Mouse (Mus musculus): ENCODE measurements at regions not wholly inside any gene's neighbourhood (a gene's known extent, or its start where the extent isn't known, plus 50 kb on each side); places are given as distances from the start of the nearest gene placed in this dataset.

- H3K4me1 ChIP-seq (replicated peaks): peaks cover 2% of the 10 kb centered on the region; the same call in 1 of the 2 replicates
- 67% methylated on average over 3 of the region's 3 CpGs for WGBS
- no peak overlapping the region for H3K4me2 ChIP-seq
- H3K27me3 ChIP-seq (replicated peaks): no peaks in the 10 kb centered on the region
- H3K9ac ChIP-seq: no peak overlapping the region
- H3K4me3 ChIP-seq: no peak overlapping the region
- no peak for ATAC-seq (ENCODE audit: insufficient number of reproducible peaks, low FRiP score)
- H3K36me3 ChIP-seq: no peaks in the 10 kb centered on the region
- H3K9me3 ChIP-seq (replicated peaks): no peaks in the 10 kb centered on the region
- H3K27ac ChIP-seq (ENCODE audit: poor library complexity, severe bottlenecking): no peak overlapping the region
These were observed 501.9 kb upstream of the Nox3 start for GRCm38 (mm10) chr17:4198001-4198400.

- H3K27me3 ChIP-seq (replicated peaks): no peaks in the 10 kb centered on the region
- ATAC-seq (ENCODE audit: insufficient number of reproducible peaks, low FRiP score): no peak
- no peaks in the 10 kb centered on the region for H3K9me3 ChIP-seq (replicated peaks)
- H3K36me3 ChIP-seq: no peaks in the 10 kb centered on the region
- H3K4me2 ChIP-seq: no peak overlapping the region
- peaks cover 2% of the 10 kb centered on the region; the same call in 1 of the 2 replicates for H3K4me1 ChIP-seq (replicated peaks)
- H3K4me3 ChIP-seq: no peak overlapping the region
- 67% methylated on average over 2 of the region's 2 CpGs for WGBS
- no peak overlapping the region for H3K9ac ChIP-seq
- no peak overlapping the region for H3K27ac ChIP-seq (ENCODE audit: poor library complexity, severe bottlenecking)
These were observed 503.7 kb upstream of the Nox3 start for GRCm38 (mm10) chr17:4199698-4200153.

GRCm38 (mm10) chr17:4201300-4201699, 505.2 kb upstream of the Nox3 start:
- no peak overlapping the region for H3K4me2 ChIP-seq
- 75% methylated on average over 4 of the region's 4 CpGs for WGBS
- H3K27ac ChIP-seq (ENCODE audit: poor library complexity, severe bottlenecking): no peak overlapping the region
- H3K4me1 ChIP-seq (replicated peaks): peaks cover 2% of the 10 kb centered on the region; the same call in 1 of the 2 replicates
- H3K4me3 ChIP-seq: no peak overlapping the region
- no peaks in the 10 kb centered on the region for H3K27me3 ChIP-seq (replicated peaks)
- H3K9ac ChIP-seq: no peak overlapping the region
- ATAC-seq (ENCODE audit: insufficient number of reproducible peaks, low FRiP score): no peak
- H3K36me3 ChIP-seq: no peaks in the 10 kb centered on the region
- H3K9me3 ChIP-seq (replicated peaks): no peaks in the 10 kb centered on the region

- Histone ChIP-seq H3K9me3 (replicated peaks) (no peaks in the 10 kb centered on the region), H3K4me2 (no peak overlapping the region), H3K4me1 (replicated peaks) (no peaks in the 10 kb centered on the region), H3K9ac (no peak overlapping the region), H3K27ac (ENCODE audit: poor library complexity, severe bottlenecking) (no peak overlapping the region), H3K4me3 (no peak overlapping the region), H3K27me3 (replicated peaks) (no peaks in the 10 kb centered on the region), H3K36me3 (no peaks in the 10 kb centered on the region)
- no peak for ATAC-seq (ENCODE audit: insufficient number of reproducible peaks, low FRiP score)
- 78% methylated on average over 5 of the region's 5 CpGs for WGBS
These were observed 512.3 kb upstream of the Nox3 start for GRCm38 (mm10) chr17:4208142-4208925.

GRCm38 (mm10) chr17:4209650-4210049, 513.6 kb upstream of the Nox3 start:
- Histone ChIP-seq H3K4me1 (replicated peaks) (no peaks in the 10 kb centered on the region), H3K4me3 (no peak overlapping the region), H3K9me3 (replicated peaks) (no peaks in the 10 kb centered on the region), H3K9ac (no peak overlapping the region), H3K36me3 (no peaks in the 10 kb centered on the region), H3K4me2 (no peak overlapping the region), H3K27ac (ENCODE audit: poor library complexity, severe bottlenecking) (no peak overlapping the region), H3K27me3 (replicated peaks) (no peaks in the 10 kb centered on the region)
- ATAC-seq (ENCODE audit: insufficient number of reproducible peaks, low FRiP score): no peak
- WGBS: 61% methylated on average over 8 of the region's 8 CpGs

GRCm38 (mm10) chr17:4212586-4212985, 516.5 kb upstream of the Nox3 start:
- H3K9ac ChIP-seq: no peak overlapping the region
- no peaks in the 10 kb centered on the region for H3K9me3 ChIP-seq (replicated peaks)
- no peaks in the 10 kb centered on the region for H3K27me3 ChIP-seq (replicated peaks)
- H3K27ac ChIP-seq (ENCODE audit: poor library complexity, severe bottlenecking): no peak overlapping the region
- H3K4me2 ChIP-seq: no peak overlapping the region
- no peaks in the 10 kb centered on the region for H3K36me3 ChIP-seq
- no peak for ATAC-seq (ENCODE audit: insufficient number of reproducible peaks, low FRiP score)
- WGBS: 40% methylated on average over 4 of the region's 4 CpGs
- H3K4me3 ChIP-seq: no peak overlapping the region
- H3K4me1 ChIP-seq (replicated peaks): no peaks in the 10 kb centered on the region

- H3K4me1 ChIP-seq (replicated peaks): peaks cover 3% of the 10 kb centered on the region; the same call in 1 of the 2 replicates
- H3K9ac ChIP-seq: no peak overlapping the region
- no peaks in the 10 kb centered on the region for H3K27me3 ChIP-seq (replicated peaks)
- H3K9me3 ChIP-seq (replicated peaks): no peaks in the 10 kb centered on the region
- ATAC-seq (ENCODE audit: insufficient number of reproducible peaks, low FRiP score): no peak
- no peak overlapping the region for H3K27ac ChIP-seq (ENCODE audit: poor library complexity, severe bottlenecking)
- no peaks in the 10 kb centered on the region for H3K36me3 ChIP-seq
- no peak overlapping the region for H3K4me3 ChIP-seq
- no peak overlapping the region for H3K4me2 ChIP-seq
- WGBS: 72% methylated on average over 8 of the region's 8 CpGs
These were observed 518.9 kb upstream of the Nox3 start for GRCm38 (mm10) chr17:4214970-4215369.

- Histone ChIP-seq H3K9me3 (replicated peaks) (no peaks in the 10 kb centered on the region), H3K27me3 (replicated peaks) (no peaks in the 10 kb centered on the region), H3K27ac (ENCODE audit: poor library complexity, severe bottlenecking) (no peak overlapping the region), H3K4me3 (no peak overlapping the region), H3K4me2 (no peak overlapping the region), H3K9ac (no peak overlapping the region), H3K36me3 (no peaks in the 10 kb centered on the region), H3K4me1 (replicated peaks) (peaks cover 8% of the 10 kb centered on the region; the same call in 1 of the 2 replicates)
- no peak for ATAC-seq (ENCODE audit: insufficient number of reproducible peaks, low FRiP score)
- WGBS: 80% methylated on average over 4 of the region's 4 CpGs
These were observed 520.1 kb upstream of the Nox3 start for GRCm38 (mm10) chr17:4216203-4216602.

- no peak for ATAC-seq (ENCODE audit: insufficient number of reproducible peaks, low FRiP score)
- no peak overlapping the region for H3K9ac ChIP-seq
- no peaks in the 10 kb centered on the region for H3K27me3 ChIP-seq (replicated peaks)
- H3K9me3 ChIP-seq (replicated peaks): no peaks in the 10 kb centered on the region
- 80% methylated on average over 8 of the region's 8 CpGs for WGBS
- H3K4me3 ChIP-seq: no peak overlapping the region
- H3K4me2 ChIP-seq: no peak overlapping the region
- peaks cover 10% of the 10 kb centered on the region; the same call in 1 of the 2 replicates for H3K4me1 ChIP-seq (replicated peaks)
- H3K27ac ChIP-seq (ENCODE audit: poor library complexity, severe bottlenecking): no peak overlapping the region
- H3K36me3 ChIP-seq: no peaks in the 10 kb centered on the region
These were observed 520.7 kb upstream of the Nox3 start for GRCm38 (mm10) chr17:4216750-4217149.

GRCm38 (mm10) chr17:4220661-4221360, 524.8 kb upstream of the Nox3 start:
- H3K4me1 ChIP-seq (replicated peaks): peaks cover 10% of the 10 kb centered on the region; the same call in 1 of the 2 replicates
- H3K27ac ChIP-seq (ENCODE audit: poor library complexity, severe bottlenecking): peak overlapping the region; percentile 65
- no peak overlapping the region for H3K9ac ChIP-seq
- no peaks in the 10 kb centered on the region for H3K36me3 ChIP-seq
- ATAC-seq (ENCODE audit: insufficient number of reproducible peaks, low FRiP score): no peak
- 59% methylated on average over 12 of the region's 12 CpGs for WGBS
- no peaks in the 10 kb centered on the region for H3K27me3 ChIP-seq (replicated peaks)
- no peak overlapping the region for H3K4me3 ChIP-seq
- H3K9me3 ChIP-seq (replicated peaks): no peaks in the 10 kb centered on the region
- H3K4me2 ChIP-seq: no peak overlapping the region

- Histone ChIP-seq H3K27ac (ENCODE audit: poor library complexity, severe bottlenecking) (no peak overlapping the region), H3K9me3 (replicated peaks) (no peaks in the 10 kb centered on the region), H3K36me3 (no peaks in the 10 kb centered on the region), H3K4me1 (replicated peaks) (peaks cover 8% of the 10 kb centered on the region; the same call in 1 of the 2 replicates), H3K4me3 (no peak overlapping the region), H3K9ac (no peak overlapping the region), H3K4me2 (no peak overlapping the region), H3K27me3 (replicated peaks) (no peaks in the 10 kb centered on the region)
- WGBS: 76% methylated on average over 10 of the region's 10 CpGs
- ATAC-seq (ENCODE audit: insufficient number of reproducible peaks, low FRiP score): no peak
These were observed 531.8 kb upstream of the Nox3 start for GRCm38 (mm10) chr17:4227889-4228288.
